Mouse (Mus musculus) gastrocnemius, adult 2 months (tissue): ENCODE results near the gene Mrpl9. TPM values are rescaled to one million over a fixed set of nuclear protein-coding genes. Genes with fewer than 3 reads are reported as not detected.

Experiments
- DNase-seq: peaks from one replicate; pipeline ENCODE4 v3.0.0; 2022
- H3K27ac ChIP-seq: fragments of 200-600 bp; 2 replicates; pipeline ENCODE4 v1.8.1; 2022; ENCODE audit warnings: mild to moderate bottlenecking
- H3K4me3 ChIP-seq: fragments of 200-600 bp; 2 replicates; pipeline ENCODE4 v1.8.1; 2022; ENCODE audit warnings: mild to moderate bottlenecking, moderate library complexity
- CTCF ChIP-seq: fragments of 200-600 bp; IDR thresholded peaks from 2 replicates; pipeline ENCODE4 v1.8.1; 2022; ENCODE audit warnings: antibody characterized with exemption, mild to moderate bottlenecking, moderate library complexity
- intact Hi-C: fragments of 180-260 bp; cut with DNase I; formaldehyde crosslinking; loops from one replicate; pipeline ENCODE4 v1.15.1; 2025
- total RNA-seq, 2 experiments: library from RNA; stranded (reverse); gene quantifications; 2 replicates each; pipeline ENCODE4 v1.2.3; 2021

The Mrpl9 gene
- total RNA-seq, 2 experiments from 2014 or later = 29.5 to 37.2 TPM

DNA sequence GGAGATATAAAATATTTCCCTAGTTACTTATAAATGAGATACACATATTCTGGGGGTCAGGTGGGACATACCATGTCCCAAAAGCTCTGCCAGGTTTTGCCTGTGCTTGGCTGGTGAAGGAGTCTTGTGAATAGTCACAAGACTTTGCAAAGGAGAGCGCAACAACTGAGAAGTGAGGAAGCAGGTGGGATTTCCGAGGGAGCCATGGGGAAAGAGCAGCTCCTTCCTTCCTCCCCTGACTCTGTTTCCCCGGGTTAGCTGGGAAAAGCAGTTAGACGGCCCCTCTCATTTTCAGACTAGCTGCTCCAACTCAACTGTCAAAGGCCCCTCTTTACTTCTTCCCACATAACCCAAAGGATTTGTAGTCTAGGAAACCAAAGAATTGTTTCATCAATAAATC, 54.0 kb downstream of the Mrpl9 start:
- no peak for TF ChIP-seq CTCF
- no peak overlapping the region for H3K27ac ChIP-seq
- no peak for DNase-seq
- no peak overlapping the region for H3K4me3 ChIP-seq
- intact Hi-C loops = no loop called here

Other genes with a start within 250 kb of the Mrpl9 start
- not detected for gene Gm5286, start 246.6 kb upstream of the Mrpl9 start, total RNA-seq
- gene Gm4778, start 179.3 kb upstream of the Mrpl9 start, total RNA-seq = not detected
- 10 to 100 TPM in 1 of 2 experiments, 1 to 10 TPM in 1; 7.5 to 10.8 TPM for gene Them4, start 133.2 kb upstream of the Mrpl9 start, total RNA-seq
- not detected for gene Them5, start 101.2 kb upstream of the Mrpl9 start, total RNA-seq
- gene C2cd4d, start 80.9 kb upstream of the Mrpl9 start, total RNA-seq = not detected
- gene Rorc, start 70.5 kb upstream of the Mrpl9 start, total RNA-seq = 10 to 100 TPM; 97.8 to 99.7 TPM
- gene Lingo4, start 44.8 kb upstream of the Mrpl9 start, total RNA-seq = under 1 TPM; 0.31 to 0.39 TPM
- 1 to 10 TPM; 2.8 to 2.9 TPM for gene Tdrkh, start 30.0 kb upstream of the Mrpl9 start, total RNA-seq
- gene Oaz3, start 597 bp downstream of the Mrpl9 start, total RNA-seq = not detected
- gene Celf3, start 35.0 kb downstream of the Mrpl9 start, total RNA-seq = not detected
- gene Riiad1, start 37.0 kb downstream of the Mrpl9 start, total RNA-seq = 10 to 100 TPM; 11.2 to 11.4 TPM
- gene Snx27, start 139.4 kb downstream of the Mrpl9 start, total RNA-seq = 10 to 100 TPM; 35.7 to 37.1 TPM
- gene Gm10972, start 199.8 kb downstream of the Mrpl9 start, total RNA-seq = not detected
- 1 to 10 TPM in 1 of 2 experiments, under 1 TPM in 1; 0.92 to 2.2 TPM for gene Tuft1, start 215.6 kb downstream of the Mrpl9 start, total RNA-seq